14 mouse cellular contexts compared by ENCODE assay signal in genomic region chr6:108781865-108782264, GRCm38 (mm10). TPM values are rescaled to one million over a fixed set of nuclear protein-coding genes. Genes with fewer than 3 reads are reported as not detected.
DNase-seq lines count a peak whose midpoint lies in the region; ATAC-seq and TF ChIP-seq lines count a peak whose summit lies in the region.
"Had no signal": no experiment of that assay in that cellular context is flagged by ENCODE, and none has a peak within 500 bp of the region (broad histone marks: within the 10 kb centered on the region; RNA-seq: fewer than 3 reads in every experiment).

No protein-coding gene starts in this region.

- no peak overlapping the region for H3K9ac ChIP-seq in heart, embryonic 12.5 days
- H3K9ac ChIP-seq in midbrain, embryonic 11.5 days (ENCODE audit: low read length): no peak overlapping the region
- H3K9ac ChIP-seq in hindbrain, embryonic 14.5 days: no peak overlapping the region
- H3K9ac ChIP-seq: hindbrain, embryonic 15.5 days; limb, embryonic 15.5 days had no signal

- TF ChIP-seq CTCF in spleen, adult 2 months (IDR thresholded peaks at IDR 0.05; ENCODE audit: extremely low read depth, insufficient read depth, insufficient read length, insufficient replicate concordance): no peak

- no peak for TF ChIP-seq POLR2A in spleen, adult 2 months (IDR thresholded peaks at IDR 0.05; ENCODE audit: low read depth, low read length)

- peak; percentile 11 to 28 for DNase-seq in heart, adult 9 months (ENCODE audit: low spot score in 2 of 2)
- peak; percentile 75 for DNase-seq in midbrain, embryonic 11.5 days (ENCODE audit: low spot score, missing footprints)
- no peak for DNase-seq in midbrain, embryonic 10.5 days (ENCODE audit: low spot score)
- DNase-seq in spleen, adult 2 months (ENCODE audit: low read depth in 1 of 2, low spot score in 2 of 2): peak; percentile 35
- DNase-seq in retina, postnatal 1 day: no peak
- DNase-seq in hindbrain, embryonic 14.5 days (ENCODE audit: low spot score): no peak
- DNase-seq: cerebellum, postnatal 36 days; gastrocnemius, postnatal 36 days; kidney, postnatal 10 days had no signal

- no peak overlapping the region for H3K4me2 ChIP-seq in heart, embryonic 12.5 days
- no peak overlapping the region for H3K4me2 ChIP-seq in midbrain, embryonic 11.5 days
- no peak overlapping the region for H3K4me2 ChIP-seq in hindbrain, embryonic 14.5 days (replicated peaks)
- H3K4me2 ChIP-seq: hindbrain, embryonic 15.5 days; limb, embryonic 15.5 days had no signal

- WGBS in heart, embryonic 12.5 days: 57% methylated on average over 6 of the region's 6 CpGs
- 74% methylated on average over 6 of the region's 6 CpGs for WGBS in midbrain, embryonic 11.5 days
- WGBS in midbrain, embryonic 10.5 days: 75% methylated on average over 6 of the region's 6 CpGs
- 23% methylated on average over 6 of the region's 6 CpGs for WGBS in spleen, adult 2 months
- 68% methylated on average over 6 of the region's 6 CpGs for WGBS in hindbrain, embryonic 14.5 days

- ATAC-seq in heart, embryonic 12.5 days (ENCODE audit: insufficient number of reproducible peaks, low FRiP score): no peak
- ATAC-seq in midbrain, embryonic 11.5 days (ENCODE audit: low FRiP score): no peak
- peak; percentile 28 for ATAC-seq in common myeloid progenitor, adult 5-6 weeks (replicated peaks; ENCODE audit: low read depth, poor library complexity, severe bottlenecking)
- ATAC-seq in hindbrain, embryonic 14.5 days (ENCODE audit: low FRiP score): no peak
- ATAC-seq: intestine, embryonic 16.5 days had no signal

- peaks cover 16% of the 10 kb centered on the region for H3K4me1 ChIP-seq in heart, embryonic 12.5 days (replicated peaks)
- H3K4me1 ChIP-seq in midbrain, embryonic 11.5 days (ENCODE audit: control insufficient read depth, insufficient read depth, low read length): peaks cover 12% of the 10 kb centered on the region
- peaks cover 15% of the 10 kb centered on the region for H3K4me1 ChIP-seq in midbrain, embryonic 10.5 days
- H3K4me1 ChIP-seq in spleen, adult 2 months (ENCODE audit: control insufficient read depth, insufficient read depth, insufficient read length): peaks cover 15% of the 10 kb centered on the region
- H3K4me1 ChIP-seq in hindbrain, embryonic 14.5 days (replicated peaks; ENCODE audit: control insufficient read depth, insufficient read depth, low read length): peaks cover 19% of the 10 kb centered on the region

- H3K27ac ChIP-seq in heart, embryonic 12.5 days (ENCODE audit: poor library complexity, severe bottlenecking): no peak overlapping the region
- H3K27ac ChIP-seq in midbrain, embryonic 11.5 days (ENCODE audit: low read depth, low read length): no peak overlapping the region
- no peak overlapping the region for H3K27ac ChIP-seq in midbrain, embryonic 10.5 days (replicated peaks)
- peak overlapping the region; percentile 30 for H3K27ac ChIP-seq in spleen, adult 2 months (ENCODE audit: insufficient read depth, low read length)
- no peak overlapping the region for H3K27ac ChIP-seq in hindbrain, embryonic 14.5 days
- H3K27ac ChIP-seq: hindbrain, embryonic 15.5 days; limb, embryonic 15.5 days had no signal

- no peak overlapping the region for H3K4me3 ChIP-seq in heart, embryonic 12.5 days
- H3K4me3 ChIP-seq in midbrain, embryonic 11.5 days (ENCODE audit: low read depth, low read length): no peak overlapping the region
- H3K4me3 ChIP-seq in midbrain, embryonic 10.5 days: no peak overlapping the region
- H3K4me3 ChIP-seq in spleen, adult 2 months (ENCODE audit: extremely low read depth, insufficient read depth, insufficient read length): no peak overlapping the region
- H3K4me3 ChIP-seq in hindbrain, embryonic 14.5 days (replicated peaks; ENCODE audit: low read length): no peak overlapping the region
- H3K4me3 ChIP-seq: hindbrain, embryonic 15.5 days; limb, embryonic 15.5 days had no signal

- H3K27me3 ChIP-seq in heart, embryonic 12.5 days (replicated peaks): no peaks in the 10 kb centered on the region
- no peaks in the 10 kb centered on the region for H3K27me3 ChIP-seq in midbrain, embryonic 11.5 days (ENCODE audit: control insufficient read depth, insufficient read depth, low read length)
- H3K27me3 ChIP-seq in midbrain, embryonic 10.5 days (ENCODE audit: low read depth, poor library complexity, severe bottlenecking): no peaks in the 10 kb centered on the region
- H3K27me3 ChIP-seq in spleen, adult 2 months (ENCODE audit: control insufficient read depth, insufficient read depth, low read length): no peaks in the 10 kb centered on the region
- no peaks in the 10 kb centered on the region for H3K27me3 ChIP-seq in hindbrain, embryonic 14.5 days (ENCODE audit: control insufficient read depth, insufficient read depth, low read length)
- H3K27me3 ChIP-seq: hindbrain, embryonic 15.5 days; limb, embryonic 15.5 days had no signal

- H3K9me3 ChIP-seq in heart, embryonic 12.5 days (replicated peaks): no peaks in the 10 kb centered on the region
- no peaks in the 10 kb centered on the region for H3K9me3 ChIP-seq in midbrain, embryonic 11.5 days (ENCODE audit: control insufficient read depth, low read length)
- no peaks in the 10 kb centered on the region for H3K9me3 ChIP-seq in midbrain, embryonic 10.5 days (replicated peaks)
- H3K9me3 ChIP-seq in hindbrain, embryonic 14.5 days (ENCODE audit: control insufficient read depth, low read length): no peaks in the 10 kb centered on the region
- H3K9me3 ChIP-seq: hindbrain, embryonic 15.5 days; limb, embryonic 15.5 days had no signal

- no peaks in the 10 kb centered on the region for H3K36me3 ChIP-seq in heart, embryonic 12.5 days
- H3K36me3 ChIP-seq in midbrain, embryonic 11.5 days (ENCODE audit: control insufficient read depth, insufficient read depth, low read length): no peaks in the 10 kb centered on the region
- no peaks in the 10 kb centered on the region for H3K36me3 ChIP-seq in midbrain, embryonic 10.5 days
- no peaks in the 10 kb centered on the region for H3K36me3 ChIP-seq in spleen, adult 2 months (ENCODE audit: control insufficient read depth, insufficient read depth, low read length)
- H3K36me3 ChIP-seq in hindbrain, embryonic 14.5 days (replicated peaks; ENCODE audit: control insufficient read depth, insufficient read depth): no peaks in the 10 kb centered on the region
- H3K36me3 ChIP-seq: hindbrain, embryonic 15.5 days; limb, embryonic 15.5 days had no signal

RNA-seq across cellular contexts. Expression of gene Arl8b, which starts 1.0 kb away (rescaled TPM):
- polyA plus RNA-seq in heart, embryonic 12.5 days (2016; fragmentation: Nextera tagmentation; extraction: Ambion mirVana): 71.6 and 72.6 TPM in 2 replicates
- 84.3 and 94.5 TPM in 2 replicates for polyA plus RNA-seq in midbrain, embryonic 11.5 days (2014; fragmentation: Nextera tagmentation; extraction: Ambion mirVana)
- polyA plus RNA-seq in midbrain, embryonic 10.5 days (2016; fragmentation: Nextera tagmentation; extraction: Ambion mirVana): 67.4 and 69.2 TPM in 2 replicates
- 59.3 and 88.5 TPM in 2 replicates for total RNA-seq in common myeloid progenitor, adult 5-6 weeks (2017)
- polyA plus RNA-seq in spleen, adult 2 months (2012; rRNA removed): 7.0 and 9.2 TPM in 2 replicates
- 124 and 137 TPM in 2 replicates for polyA plus RNA-seq in hindbrain, embryonic 14.5 days (2014; fragmentation: Nextera tagmentation; extraction: Ambion mirVana)

RNA-seq across cellular contexts. Expression of gene Edem1, which starts 46.6 kb away (rescaled TPM):
- 15.4 and 15.6 TPM in 2 replicates for polyA plus RNA-seq in heart, embryonic 12.5 days (2016; fragmentation: Nextera tagmentation; extraction: Ambion mirVana)
- polyA plus RNA-seq in midbrain, embryonic 11.5 days (2014; fragmentation: Nextera tagmentation; extraction: Ambion mirVana): 20.5 and 21.7 TPM in 2 replicates
- 14.2 and 15.7 TPM in 2 replicates for polyA plus RNA-seq in midbrain, embryonic 10.5 days (2016; fragmentation: Nextera tagmentation; extraction: Ambion mirVana)
- total RNA-seq in common myeloid progenitor, adult 5-6 weeks (2017): 23.2 and 41.7 TPM in 2 replicates
- 24.7 and 32.4 TPM in 2 replicates for polyA plus RNA-seq in spleen, adult 2 months (2012; rRNA removed)
- polyA plus RNA-seq in hindbrain, embryonic 14.5 days (2014; fragmentation: Nextera tagmentation; extraction: Ambion mirVana): 8.9 and 9.7 TPM in 2 replicates

Comparison
In these comparisons a context has a peak if more than half of its experiments do, and no peak if none do; other contexts are left out.
1. DNase-seq: peak in heart, adult 9 months (2 of 2), midbrain, embryonic 11.5 days (single experiment) and spleen, adult 2 months (2 of 2); none in midbrain, embryonic 10.5 days (single experiment), retina, postnatal 1 day (single experiment) and hindbrain, embryonic 14.5 days (single experiment).